Mouse (Mus musculus) mature B cell (primary cell): ENCODE data around the gene Farsb.

Experiments used
- in situ Hi-C: fragments of 300-500 bp; cut with MboI; formaldehyde crosslinking; loops from 2 replicates; pipeline ENCODE4 v1.14.3; 2019

Farsb gene

DNA sequence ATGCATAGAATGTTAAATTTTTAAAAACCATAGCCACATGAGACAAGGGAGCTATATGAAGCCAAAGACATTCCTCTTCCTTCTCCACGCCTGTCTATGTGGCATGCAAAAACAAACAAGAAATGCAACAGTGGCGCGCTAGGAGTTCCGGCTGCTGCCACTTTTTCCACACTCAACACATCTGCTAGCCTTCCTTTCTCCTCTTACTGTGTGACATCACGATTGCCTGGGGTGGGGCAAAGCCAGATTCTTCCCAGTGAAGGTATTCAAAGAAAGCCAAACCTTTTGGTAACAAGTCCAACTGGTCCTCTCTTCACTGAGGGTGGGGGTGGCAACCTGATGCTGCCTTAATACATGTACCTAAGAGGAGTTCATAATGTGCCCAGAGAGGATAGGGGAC, 66.9 kb downstream of the Farsb start:
- in situ Hi-C loops, result loop anchor here (25.0 kb wide), 1 partner anchor 434 kb away; no protein-coding TSS in a partner anchor

DNA sequence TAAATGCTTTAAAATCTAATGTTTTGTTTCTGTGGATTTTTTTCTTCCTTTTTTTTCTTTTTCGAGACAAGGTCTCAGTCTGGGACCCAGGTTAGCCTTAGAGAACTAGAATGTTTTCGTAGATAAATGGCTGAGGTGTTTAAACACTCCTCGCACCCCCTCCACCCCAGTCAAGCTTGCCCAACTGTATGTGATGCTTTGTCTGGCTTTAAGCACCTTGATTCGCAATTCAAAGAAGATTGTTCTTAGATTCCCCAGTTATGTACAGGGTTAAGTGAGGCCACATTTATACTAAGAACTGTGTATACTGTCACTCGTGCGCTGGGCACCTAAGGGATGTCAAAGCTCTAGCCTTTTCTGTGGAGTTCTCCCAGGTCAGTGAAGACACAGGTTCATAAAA, 68.4 kb downstream of the Farsb start:
- in situ Hi-C loops, result loop anchor here (25.0 kb wide), 1 partner anchor 433 kb away; no protein-coding TSS in a partner anchor

- in situ Hi-C loops, result loop anchor here (25.0 kb wide), 1 partner anchor 432 kb away; no protein-coding TSS in a partner anchor
Measured at GRCm38 (mm10) chr1:78419593-78419992, 69.1 kb downstream of the Farsb start.

- in situ Hi-C loops, result loop anchor here (25.0 kb wide), 1 partner anchor 430 kb away; no protein-coding TSS in a partner anchor
Measured at GRCm38 (mm10) chr1:78417154-78417911, 71.4 kb downstream of the Farsb start.

DNA sequence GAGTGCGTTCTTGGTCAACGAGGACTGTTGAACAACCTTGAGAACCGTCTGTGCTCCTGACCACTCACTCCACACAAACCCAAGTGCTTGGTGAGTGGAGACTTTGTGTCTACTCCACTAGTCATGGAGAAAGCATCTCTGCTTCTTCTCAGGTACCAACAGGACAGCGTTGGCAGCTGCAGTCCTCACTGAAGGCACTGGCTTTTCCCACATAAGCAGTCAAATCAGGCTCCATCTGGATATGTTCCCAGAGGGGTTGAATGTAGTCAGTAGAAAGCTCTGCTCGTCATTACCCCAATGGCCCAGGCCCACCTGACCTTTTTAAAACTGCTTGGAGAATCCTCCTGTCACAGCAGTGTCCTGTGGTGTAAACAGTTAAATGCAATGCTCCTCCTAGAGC, 74.3 kb downstream of the Farsb start:
- in situ Hi-C loops, result loop anchor here (25.0 kb wide), 1 partner anchor 427 kb away; no protein-coding TSS in a partner anchor

DNA sequence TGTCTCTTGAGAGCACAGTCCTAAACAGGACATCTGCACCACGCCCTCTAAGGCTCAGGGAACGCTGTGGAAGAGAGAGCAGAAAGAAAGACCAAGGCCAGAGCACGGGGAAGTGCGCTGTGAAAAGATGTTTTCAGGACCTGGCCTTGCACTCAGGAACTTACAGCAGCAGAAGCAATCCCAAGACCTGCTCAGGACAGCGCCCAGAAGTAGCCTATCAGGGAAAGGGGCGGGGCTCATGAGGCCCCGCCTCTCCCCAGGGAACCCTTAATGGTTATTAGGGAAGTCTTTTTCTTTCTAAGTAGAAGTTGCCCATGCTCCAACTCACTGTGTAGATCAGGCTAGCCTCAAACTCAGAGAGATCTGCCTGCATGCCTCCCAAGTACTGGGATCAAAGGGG, 76.0 kb downstream of the Farsb start:
- in situ Hi-C loops, result loop anchor here (25.0 kb wide), 1 partner anchor 425 kb away; no protein-coding TSS in a partner anchor

DNA sequence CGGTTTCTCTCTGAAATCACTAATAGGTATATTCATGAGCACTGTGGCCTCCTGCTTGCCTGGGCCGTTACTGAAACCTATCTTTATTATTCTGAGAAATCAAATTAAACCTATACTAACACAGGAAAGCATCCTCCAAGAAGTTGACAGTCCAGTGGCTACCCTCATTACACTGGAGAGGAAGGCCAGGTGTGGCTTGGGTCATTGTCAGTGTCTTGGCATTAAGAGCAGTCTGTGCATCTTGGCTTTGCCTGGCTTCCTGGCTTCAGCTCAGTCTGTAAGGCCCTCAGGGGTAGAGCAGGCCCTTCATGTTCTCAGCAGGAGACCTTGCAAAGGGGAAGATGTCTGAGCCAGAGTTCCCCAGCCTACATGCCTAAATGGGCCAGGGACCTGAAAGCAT, 79.3 kb downstream of the Farsb start:
- in situ Hi-C loops, result loop anchor here (25.0 kb wide), 1 partner anchor 422 kb away; no protein-coding TSS in a partner anchor

DNA sequence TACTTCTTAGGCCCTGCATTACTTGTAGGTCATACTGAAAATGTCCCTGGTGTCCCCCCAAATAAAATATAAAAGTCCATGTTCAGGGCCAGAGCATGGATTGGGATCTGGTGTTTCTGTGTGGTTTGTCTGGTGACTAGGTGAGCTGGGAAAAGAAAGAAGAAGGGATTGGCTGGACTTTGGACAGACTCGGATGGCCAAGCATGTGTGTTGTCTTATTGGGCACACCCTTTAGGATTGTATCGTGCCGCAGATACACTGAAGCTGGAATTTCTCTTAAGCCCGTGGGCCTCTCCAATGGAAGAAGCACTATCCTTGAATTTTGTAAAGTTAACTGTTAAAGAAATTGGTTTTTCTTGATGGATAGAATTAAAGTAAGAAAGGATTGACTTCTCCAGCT, 87.3 kb downstream of the Farsb start:
- in situ Hi-C loops, result loop anchor here (25.0 kb wide), 1 partner anchor 414 kb away; no protein-coding TSS in a partner anchor

GRCm38 (mm10) chr1:78399755-78400154, 88.9 kb downstream of the Farsb start:
- in situ Hi-C loops, result loop anchor here (25.0 kb wide), 1 partner anchor 412 kb away; no protein-coding TSS in a partner anchor

GRCm38 (mm10) chr1:78396320-78396913, 92.3 kb downstream of the Farsb start:
- in situ Hi-C loops, result no loop called here

DNA sequence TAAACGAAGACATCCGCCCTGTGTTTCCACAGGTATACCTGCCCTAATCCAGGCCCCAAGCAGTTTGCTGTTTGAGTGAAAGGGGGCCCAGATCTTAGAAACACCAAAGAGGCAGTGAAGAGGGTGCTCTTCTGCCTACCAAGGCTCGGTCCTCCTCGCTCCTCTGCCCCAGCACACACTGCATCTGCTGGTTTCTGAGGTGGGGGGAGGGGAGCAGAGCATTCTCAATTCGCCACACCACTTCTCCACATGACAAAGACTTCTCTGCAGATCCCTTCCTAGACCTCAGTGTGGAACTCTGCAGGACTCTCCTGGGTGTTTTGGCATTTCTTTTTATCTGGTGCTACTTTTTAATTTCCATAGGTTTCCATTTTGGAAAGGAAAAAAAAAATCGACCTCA, 93.0 kb downstream of the Farsb start:
- in situ Hi-C loops, result no loop called here

GRCm38 (mm10) chr1:78395191-78395735, 93.4 kb downstream of the Farsb start:
- in situ Hi-C loops, result no loop called here

DNA sequence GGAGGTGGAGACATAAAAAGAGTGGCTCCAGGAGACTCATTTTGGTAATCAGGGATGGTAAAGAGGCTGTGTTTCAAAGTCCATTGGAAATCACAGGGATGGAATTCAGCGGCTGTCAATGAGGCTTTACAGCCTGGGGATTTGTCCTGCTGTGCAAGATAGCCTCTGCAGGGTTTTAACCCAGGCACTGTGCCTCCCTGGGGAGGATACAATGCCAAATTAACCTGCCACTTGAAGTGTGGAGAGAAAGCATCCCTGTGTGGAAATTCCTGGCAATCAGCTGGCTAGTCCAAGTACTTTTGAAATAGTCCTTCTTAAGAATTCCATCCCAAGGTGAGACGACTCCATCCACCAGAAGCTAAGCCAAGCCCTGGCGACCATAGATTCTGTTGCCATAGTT, 99.8 kb downstream of the Farsb start:
- in situ Hi-C loops, result no loop called here

DNA sequence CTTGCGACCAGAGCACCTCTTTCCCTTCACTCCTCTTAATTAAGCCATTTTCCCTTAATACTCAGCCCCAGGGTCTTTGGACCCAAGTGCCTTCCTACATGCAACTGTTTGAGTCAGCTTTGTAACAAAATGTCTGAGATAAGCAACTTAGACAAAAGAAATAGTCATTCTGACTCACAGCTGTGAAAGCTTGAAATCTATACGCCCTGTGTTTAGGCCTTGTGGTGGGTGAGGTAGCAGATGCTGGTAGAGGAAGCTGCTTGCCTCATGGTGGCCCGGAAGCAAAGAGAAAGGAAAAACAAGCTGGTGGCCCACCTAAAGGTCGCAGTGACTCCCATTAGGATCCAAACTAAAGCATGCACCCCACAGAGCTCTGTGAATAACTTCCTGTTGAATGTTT, 100.8 kb downstream of the Farsb start:
- in situ Hi-C loops, result no loop called here

DNA sequence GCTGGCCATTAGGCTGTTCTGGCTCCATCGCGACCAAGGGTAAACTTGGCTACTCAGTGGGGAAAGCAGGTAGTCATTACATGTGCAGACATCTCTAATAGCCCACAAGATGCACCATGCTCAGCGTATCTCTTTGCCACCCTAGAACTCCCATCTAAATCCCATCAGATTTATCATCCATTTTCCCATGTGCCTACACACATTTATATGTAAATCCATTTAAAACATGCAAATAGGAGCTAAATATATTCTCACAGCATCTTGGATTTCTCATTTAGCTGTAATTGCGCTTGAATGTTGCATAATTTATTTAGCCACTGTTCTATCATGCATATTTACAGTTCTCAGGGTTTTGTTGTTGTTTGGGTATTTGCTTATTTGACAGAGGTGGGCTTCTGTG, 107.7 kb downstream of the Farsb start:
- in situ Hi-C loops, result no loop called here

DNA sequence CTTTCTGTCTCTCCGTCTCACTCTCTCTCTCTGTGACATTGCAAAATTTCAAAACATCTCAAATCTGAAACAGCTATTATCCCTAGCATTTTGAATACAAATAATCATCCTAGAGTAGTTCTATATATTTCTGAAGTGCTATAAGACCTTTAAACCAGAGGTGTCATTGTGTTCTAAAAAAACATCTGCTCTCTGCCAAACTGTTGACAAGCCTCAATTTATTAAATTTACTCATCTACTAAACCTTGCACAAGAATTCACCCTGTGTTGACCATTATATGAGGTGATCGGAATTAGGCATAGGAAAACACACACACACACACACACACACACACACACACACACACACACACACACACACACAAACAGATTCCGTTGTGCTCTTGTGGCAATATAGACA, 113.6 kb downstream of the Farsb start:
- in situ Hi-C loops, result no loop called here

GRCm38 (mm10) chr1:78373836-78374235, 114.9 kb downstream of the Farsb start:
- in situ Hi-C loops, result no loop called here

DNA sequence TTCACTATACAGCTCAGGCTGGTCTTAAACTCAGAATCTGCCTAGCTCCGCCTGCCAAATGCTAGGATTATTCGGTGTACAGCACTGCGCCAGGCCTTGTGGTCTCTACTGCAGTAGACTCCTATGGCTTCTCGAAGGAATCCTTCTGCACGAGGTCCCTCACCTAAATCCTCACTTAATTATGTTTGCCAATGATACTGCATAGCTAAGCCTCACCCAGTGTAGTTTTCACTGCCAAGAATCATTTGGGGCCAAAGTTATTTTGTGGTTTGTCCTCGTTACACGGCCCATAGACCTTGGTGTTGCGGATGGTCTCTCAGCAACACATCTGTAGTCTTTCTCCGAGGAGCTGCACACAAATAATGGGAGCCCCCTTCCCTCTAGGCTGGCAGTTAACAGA, 116.4 kb downstream of the Farsb start:
- in situ Hi-C loops, result no loop called here

DNA sequence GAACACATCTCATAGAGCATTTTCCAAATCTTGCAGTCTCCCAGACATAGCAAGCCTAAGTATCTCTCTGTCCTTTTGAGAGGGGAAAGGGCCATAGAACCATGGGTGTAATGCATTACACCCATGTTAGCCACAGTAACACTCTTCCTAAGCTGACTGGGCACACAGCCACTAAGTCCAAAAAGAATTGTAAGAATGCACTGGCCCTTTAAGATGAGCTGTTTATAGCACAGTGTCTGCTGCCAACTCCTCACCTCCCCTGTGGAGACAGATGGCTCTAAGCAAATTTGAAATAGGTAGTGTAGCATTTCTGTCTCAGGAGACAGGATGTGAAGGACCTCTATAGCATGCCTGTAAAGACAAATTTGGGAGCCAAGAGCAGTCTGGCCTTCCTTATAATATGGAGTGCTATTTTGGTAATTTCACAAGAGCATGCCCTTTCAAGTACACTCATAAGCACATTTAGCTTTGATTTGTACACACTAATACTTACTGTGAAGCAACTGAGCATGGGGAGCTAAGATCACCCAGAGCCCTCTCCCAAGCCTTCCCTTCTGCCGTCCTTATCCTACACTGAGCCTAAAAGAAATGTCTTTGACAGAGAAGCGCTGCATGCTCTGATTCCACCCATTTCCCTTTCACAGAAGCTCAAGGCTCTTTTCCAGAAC, 117.0 kb downstream of the Farsb start:
- in situ Hi-C loops, result no loop called here

- in situ Hi-C loops, result no loop called here
Measured at GRCm38 (mm10) chr1:78370121-78370520, 118.6 kb downstream of the Farsb start.
